Mouse (Mus musculus) intestine, embryonic 16.5 days (tissue): ENCODE data around the gene Dock6. TPM values are rescaled to one million over a fixed set of nuclear protein-coding genes. Genes with fewer than 3 reads are reported as not detected.
"Not testable (repeated sequence)": the region's sequence is repeated elsewhere in the genome, so short reads cannot be mapped to it uniquely, and the experiment has no call there.

ENCODE experiments used
- ATAC-seq: fragments of 200-750 bp; cut with Nextera tagmentation; 2 replicates; pipeline ENCODE4 v1.8.0; 2017; ENCODE audit warnings: moderate TSS enrichment, moderate library complexity
- H3K27ac ChIP-seq: fragments of 300-500 bp; sonication (generic); 2 replicates; pipeline ENCODE4 v1.5.1; 2014; ENCODE audit warnings: mild to moderate bottlenecking, low read length
- H3K27me3 ChIP-seq: fragments of 300-500 bp; sonication (generic); replicated peaks from 2 replicates; pipeline ENCODE4 v1.6.1; 2014; ENCODE audit warnings: low read length, control low read depth, mixed read lengths; ENCODE audit not compliant: control insufficient read depth, insufficient read depth
- H3K36me3 ChIP-seq: fragments of 300-500 bp; sonication (generic); 2 replicates; pipeline ENCODE4 v1.6.1; 2014; ENCODE audit warnings: low read length, control low read depth; ENCODE audit not compliant: control insufficient read depth, insufficient read depth
- H3K4me1 ChIP-seq: fragments of 300-500 bp; sonication (generic); 2 replicates; pipeline ENCODE4 v1.6.1; 2014; ENCODE audit warnings: low read length, control low read depth, mixed read lengths; ENCODE audit not compliant: control insufficient read depth, insufficient read depth
- H3K4me2 ChIP-seq: fragments of 300-500 bp; sonication (generic); 2 replicates; pipeline ENCODE4 v1.6.1; 2014; ENCODE audit warnings: low read depth, low read length, control low read depth
- H3K4me3 ChIP-seq: fragments of 300-500 bp; sonication (generic); 2 replicates; pipeline ENCODE4 v1.5.1; 2014; ENCODE audit warnings: mild to moderate bottlenecking, low read length
- H3K9ac ChIP-seq: fragments of 300-500 bp; sonication (generic); 2 replicates; pipeline ENCODE4 v1.6.1; 2014; ENCODE audit warnings: low read depth, low read length
- H3K9me3 ChIP-seq: fragments of 300-500 bp; sonication (generic); 2 replicates; pipeline ENCODE4 v1.6.1; 2016; ENCODE audit warnings: low read length, control low read depth; ENCODE audit not compliant: control insufficient read depth
- WGBS: fragments of 180-500 bp; shearing (Covaris S2); extraction: QIAGEN DNeasy Blood & Tissue Kit; methylation state at CpG from one replicate; pipeline ENCODE4 v1.1.7; 2014; 5-methylcytosine and 5-hydroxymethylcytosine counted together
- polyA plus RNA-seq: library from polyadenylated mRNA; unstranded; fragments of >200 nt; fragmentation: Nextera tagmentation; extraction: Ambion mirVana; gene quantifications from 2 replicates; pipeline ENCODE4 v1.2.1, GENCODE M21; 2015

Gene Dock6
- polyA plus RNA-seq, 1 experiment from 2014 or later: 23.3 TPM

DNA sequence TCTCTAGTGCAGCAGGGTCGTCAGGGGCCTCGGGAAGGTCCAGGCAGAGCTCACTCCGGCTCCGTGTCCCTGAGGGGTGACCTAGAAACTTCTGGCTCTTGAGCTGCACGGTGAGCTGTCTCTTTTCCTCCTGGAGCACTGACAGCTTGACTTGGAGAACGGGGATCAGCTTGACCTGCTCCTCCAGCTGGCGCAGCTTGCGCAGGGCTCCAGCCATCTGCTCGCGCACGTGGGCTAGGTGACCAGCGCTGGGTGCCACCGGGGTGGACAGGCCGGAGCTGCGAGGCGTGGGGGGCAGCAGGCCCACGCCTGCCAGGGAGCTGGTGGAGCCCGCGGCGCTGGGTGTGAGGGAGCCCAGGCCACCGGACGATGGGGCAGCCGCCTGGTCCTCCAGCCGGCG lies 57.5 kb downstream of the Dock6 start:
- Histone ChIP-seq H3K27ac (no peak overlapping the region), H3K9ac (no peak overlapping the region), H3K4me2 (no peak overlapping the region), H3K4me3 (no peak overlapping the region), H3K36me3 (peaks cover 17% of the 10 kb centered on the region), H3K4me1 (peaks cover 25% of the 10 kb centered on the region), H3K27me3 (no peaks in the 10 kb centered on the region), H3K9me3 (no peaks in the 10 kb centered on the region)
- no peak for ATAC-seq
- WGBS: 90% methylated on average over 25 of the region's 25 CpGs

DNA sequence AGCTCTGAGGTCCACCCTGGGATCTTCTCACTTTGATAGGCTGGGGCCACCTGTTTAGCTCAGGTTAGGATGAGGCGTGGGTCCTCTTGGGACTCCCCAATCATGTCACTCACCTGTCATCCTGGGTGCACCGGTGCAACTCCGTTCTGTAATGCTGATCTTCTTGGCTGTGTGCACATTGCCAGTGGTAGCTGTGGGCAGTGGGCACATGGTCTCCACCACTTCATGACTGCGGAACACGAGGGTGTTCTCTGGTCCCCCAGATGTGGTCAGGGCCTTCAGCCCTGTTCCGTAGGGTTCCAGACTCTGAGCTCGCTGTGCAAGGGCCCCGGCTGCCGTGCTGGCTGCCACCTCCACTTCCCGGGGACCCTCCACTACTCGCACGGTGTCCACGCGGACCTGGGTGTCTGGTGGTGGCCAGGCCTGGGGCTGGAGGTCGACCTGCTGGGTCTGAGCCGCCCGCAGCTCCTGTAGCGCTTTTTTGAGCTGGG lies 58.0 kb downstream of the Dock6 start:
- H3K4me2 ChIP-seq: no peak overlapping the region
- no peak overlapping the region for H3K27ac ChIP-seq
- 95% methylated on average over 18 of the region's 18 CpGs for WGBS
- no peaks in the 10 kb centered on the region for H3K9me3 ChIP-seq
- no peaks in the 10 kb centered on the region for H3K27me3 ChIP-seq
- peaks cover 25% of the 10 kb centered on the region for H3K4me1 ChIP-seq
- peaks cover 17% of the 10 kb centered on the region for H3K36me3 ChIP-seq
- no peak for ATAC-seq
- no peak overlapping the region for H3K4me3 ChIP-seq
- H3K9ac ChIP-seq: no peak overlapping the region

GRCm38 (mm10) chr9:21793507-21793906 lies 58.9 kb downstream of the Dock6 start:
- not testable (repeated sequence) for H3K9me3 ChIP-seq, ATAC-seq, H3K27ac ChIP-seq, H3K9ac ChIP-seq, H3K4me2 ChIP-seq, H3K27me3 ChIP-seq, H3K4me3 ChIP-seq
- WGBS: 93% methylated on average over 6 of the region's 6 CpGs
- H3K36me3 ChIP-seq: peaks cover 17% of the 10 kb centered on the region
- peaks cover 25% of the 10 kb centered on the region for H3K4me1 ChIP-seq

GRCm38 (mm10) chr9:21792644-21793043 lies 59.8 kb downstream of the Dock6 start:
- H3K27ac ChIP-seq: no peak overlapping the region
- H3K9me3 ChIP-seq: no peaks in the 10 kb centered on the region
- WGBS: 48% methylated on average over 8 of the region's 8 CpGs
- H3K27me3 ChIP-seq: no peaks in the 10 kb centered on the region
- H3K9ac ChIP-seq: peak overlapping the region; percentile 30
- peaks cover 17% of the 10 kb centered on the region for H3K36me3 ChIP-seq
- H3K4me2 ChIP-seq: peak overlapping the region; percentile 31
- no peak for ATAC-seq
- peaks cover 29% of the 10 kb centered on the region for H3K4me1 ChIP-seq
- no peak overlapping the region for H3K4me3 ChIP-seq

DNA sequence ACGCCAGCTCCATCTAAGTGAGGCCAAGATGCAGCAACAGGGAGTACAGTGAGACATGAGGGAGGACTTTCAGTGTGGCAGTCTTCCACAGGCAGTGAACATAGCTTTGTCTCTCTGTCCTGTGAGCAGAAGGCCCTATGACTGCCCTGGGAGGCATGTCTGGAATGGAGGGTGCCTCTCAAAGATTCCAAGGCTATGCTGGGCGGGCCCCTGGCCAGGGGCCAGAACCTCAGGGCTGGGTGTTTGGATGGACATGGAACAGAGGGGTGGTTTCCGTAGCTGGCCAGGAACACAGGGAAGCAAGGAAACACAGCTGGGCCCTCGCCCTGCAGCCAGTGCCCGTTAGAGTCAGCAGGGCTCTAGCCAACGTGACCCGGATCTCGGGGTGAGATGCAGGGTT lies 60.6 kb downstream of the Dock6 start:
- H3K4me3 ChIP-seq: no peak overlapping the region
- H3K4me1 ChIP-seq: peaks cover 33% of the 10 kb centered on the region
- no peaks in the 10 kb centered on the region for H3K27me3 ChIP-seq
- H3K4me2 ChIP-seq: no peak overlapping the region
- H3K36me3 ChIP-seq: peaks cover 17% of the 10 kb centered on the region
- peak overlapping the region; percentile 6; the same call in 1 of the 2 replicates for H3K9ac ChIP-seq
- H3K27ac ChIP-seq: peak overlapping the region; percentile 8
- peak; percentile 63 for ATAC-seq
- WGBS: 59% methylated on average over 8 of the region's 8 CpGs
- H3K9me3 ChIP-seq: no peaks in the 10 kb centered on the region

DNA sequence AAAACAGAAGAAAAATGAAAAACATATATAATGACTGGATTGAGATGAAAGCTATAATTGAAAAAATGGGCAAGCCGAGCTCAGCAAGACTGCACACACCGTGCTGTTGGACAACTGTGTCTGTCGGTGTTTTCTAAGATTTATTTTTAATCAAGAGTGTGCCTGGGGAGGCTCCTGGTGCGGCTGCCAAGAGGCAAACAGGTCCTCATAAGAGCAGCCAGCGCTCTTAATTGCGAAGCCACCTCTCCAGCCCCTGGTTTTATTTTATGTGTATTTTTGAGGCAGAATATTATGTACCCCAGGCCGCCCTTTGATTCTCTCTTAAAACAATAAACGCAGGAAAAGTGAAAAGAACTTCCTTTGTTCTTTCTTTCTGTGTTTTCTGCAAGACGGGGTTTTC lies 64.2 kb downstream of the Dock6 start:
- Histone ChIP-seq H3K9me3 (no peaks in the 10 kb centered on the region), H3K4me2 (no peak overlapping the region), H3K4me1 (peaks cover 31% of the 10 kb centered on the region), H3K9ac (no peak overlapping the region), H3K36me3 (peaks cover 13% of the 10 kb centered on the region), H3K27me3 (no peaks in the 10 kb centered on the region), H3K4me3 (no peak overlapping the region), H3K27ac (no peak overlapping the region)
- ATAC-seq: no peak
- 70% methylated on average over 9 of the region's 9 CpGs for WGBS

- H3K4me2 ChIP-seq: no peak overlapping the region
- no peak overlapping the region for H3K9ac ChIP-seq
- H3K4me3 ChIP-seq: no peak overlapping the region
- no peak for ATAC-seq
- H3K27ac ChIP-seq: peak overlapping the region; percentile 23; the same call in 1 of the 2 replicates
- WGBS: 72% methylated on average over 5 of the region's 5 CpGs
- no peaks in the 10 kb centered on the region for H3K9me3 ChIP-seq
- H3K36me3 ChIP-seq: peaks cover 9% of the 10 kb centered on the region
- H3K27me3 ChIP-seq: no peaks in the 10 kb centered on the region
- peaks cover 28% of the 10 kb centered on the region for H3K4me1 ChIP-seq
Observed at GRCm38 (mm10) chr9:21787654-21788053, 64.8 kb downstream of the Dock6 start.

DNA sequence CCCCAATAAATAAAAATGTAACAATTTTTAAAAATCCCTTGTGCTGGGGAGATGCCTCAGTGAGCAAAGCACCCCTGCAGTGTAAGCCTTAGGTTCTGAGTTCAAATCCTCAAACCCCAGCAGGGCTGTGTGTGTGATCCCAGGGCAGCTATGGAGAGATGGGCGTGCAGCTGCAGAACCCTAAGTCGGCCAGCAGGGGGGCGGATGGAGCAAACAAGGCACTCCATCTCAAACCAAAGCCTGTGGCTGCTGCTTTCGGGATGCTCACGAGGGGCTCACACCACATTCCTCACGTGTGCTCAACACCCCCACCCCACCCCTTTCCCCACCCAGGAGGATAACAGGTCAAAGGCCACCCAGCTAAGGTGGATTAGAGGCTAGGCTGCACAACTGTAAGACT lies 65.5 kb downstream of the Dock6 start:
- H3K36me3 ChIP-seq: peaks cover 9% of the 10 kb centered on the region
- H3K4me3 ChIP-seq: no peak overlapping the region
- H3K9ac ChIP-seq: no peak overlapping the region
- WGBS: 19% methylated on average over 6 of the region's 6 CpGs
- no peak overlapping the region for H3K4me2 ChIP-seq
- H3K4me1 ChIP-seq: peaks cover 21% of the 10 kb centered on the region
- no peaks in the 10 kb centered on the region for H3K9me3 ChIP-seq
- ATAC-seq: peak; percentile 46; the same call in 1 of the 2 replicates
- no peaks in the 10 kb centered on the region for H3K27me3 ChIP-seq
- no peak overlapping the region for H3K27ac ChIP-seq

GRCm38 (mm10) chr9:21786309-21786708 lies 66.1 kb downstream of the Dock6 start:
- not testable (repeated sequence) for H3K27me3 ChIP-seq, ATAC-seq, H3K9ac ChIP-seq, H3K9me3 ChIP-seq, H3K36me3 ChIP-seq, H3K27ac ChIP-seq, H3K4me2 ChIP-seq, H3K4me3 ChIP-seq
- H3K4me1 ChIP-seq: peaks cover 19% of the 10 kb centered on the region
- 85% methylated on average over 1 of the region's 2 CpGs for WGBS
